Mouse (Mus musculus): ENCODE results near the gene Pip4k2c. TPM values are rescaled to one million over a fixed set of nuclear protein-coding genes. Genes with fewer than 3 reads are reported as not detected.
"Not testable (repeated sequence)": the region's sequence is repeated elsewhere in the genome, so short reads cannot be mapped to it uniquely, and the experiment has no call there.

Pip4k2c gene
- polyA plus RNA-seq, 1 experiment from 2014 or later, result 22.9 TPM

DNA sequence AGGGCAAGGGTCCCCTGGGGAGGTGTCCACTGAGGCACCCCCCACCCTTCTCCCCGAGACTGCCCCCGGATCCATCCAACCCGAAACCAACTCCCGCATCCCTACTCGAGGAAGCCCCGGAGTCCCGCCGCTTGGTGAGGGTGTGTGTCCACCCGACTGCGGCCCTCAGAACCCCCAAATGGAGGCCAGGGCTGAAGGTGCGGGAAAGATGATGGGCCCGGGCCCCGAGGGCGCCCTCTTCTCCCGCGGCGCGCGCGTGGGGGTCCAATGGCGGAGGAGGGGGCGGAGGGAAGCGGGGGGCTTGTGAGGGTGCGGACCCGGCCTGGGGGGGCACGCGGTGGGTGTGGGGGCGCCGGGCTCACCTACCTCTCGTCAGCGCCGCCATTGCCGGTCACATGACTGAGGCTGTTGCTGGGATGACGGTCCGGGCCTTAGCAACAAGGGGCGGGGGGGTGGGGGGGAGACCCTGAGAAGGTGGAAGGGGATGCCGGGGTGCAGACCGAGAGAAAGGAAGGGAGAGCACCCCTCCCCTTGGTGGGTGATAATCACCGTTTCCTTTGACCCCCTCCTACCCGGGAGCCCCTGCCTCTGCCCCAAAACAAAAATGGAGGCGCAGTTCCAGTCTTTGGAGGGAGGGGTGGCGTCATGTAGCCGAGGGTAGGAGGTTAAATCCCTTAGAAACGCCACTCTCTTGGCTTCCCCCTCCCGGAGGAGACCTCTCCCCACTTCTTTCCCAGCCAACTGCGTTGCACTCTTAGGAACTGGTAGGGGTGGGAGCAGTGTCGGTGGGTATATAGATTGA, 15.9 kb downstream of the Pip4k2c start, which contains the start of gene Dtx3:
Gene Dtx3, minus strand, starts transcription at position 401 of the 802 bp plus-strand sequence.
- peak; percentile 43; the same call in 1 of the 2 replicates for ATAC-seq (ENCODE audit: insufficient number of reproducible peaks, insufficient read depth, low FRiP score, low read depth)
- peak within 1 kb of the TSS; percentile 94 for H3K4me3 ChIP-seq (ENCODE audit: low read depth, low read length)
- H3K9me3 ChIP-seq (ENCODE audit: control insufficient read depth, low read depth, low read length), result no peaks in the 10 kb centered on the region
- H3K4me1 ChIP-seq (ENCODE audit: control insufficient read depth, insufficient read depth, low read length), result peaks cover 22% of the 10 kb centered on the region; the same call in 1 of the 2 replicates
- under 1% methylated on average over 44 of the region's 47 CpGs for WGBS
- H3K27ac ChIP-seq (ENCODE audit: low read length), result peak within 1 kb of the TSS; percentile 91
- H3K9ac ChIP-seq (replicated peaks; ENCODE audit: low read depth, low read length), result peak within 1 kb of the TSS; percentile 90
- peak within 1 kb of the TSS; percentile 91 for H3K4me2 ChIP-seq (replicated peaks; ENCODE audit: low read depth, low read length)
- peaks cover 16% of the 10 kb centered on the region for H3K36me3 ChIP-seq (ENCODE audit: control insufficient read depth, insufficient read depth, low read length)
- no peaks in the 10 kb centered on the region for H3K27me3 ChIP-seq (ENCODE audit: control insufficient read depth, insufficient read depth, low read length)

DNA sequence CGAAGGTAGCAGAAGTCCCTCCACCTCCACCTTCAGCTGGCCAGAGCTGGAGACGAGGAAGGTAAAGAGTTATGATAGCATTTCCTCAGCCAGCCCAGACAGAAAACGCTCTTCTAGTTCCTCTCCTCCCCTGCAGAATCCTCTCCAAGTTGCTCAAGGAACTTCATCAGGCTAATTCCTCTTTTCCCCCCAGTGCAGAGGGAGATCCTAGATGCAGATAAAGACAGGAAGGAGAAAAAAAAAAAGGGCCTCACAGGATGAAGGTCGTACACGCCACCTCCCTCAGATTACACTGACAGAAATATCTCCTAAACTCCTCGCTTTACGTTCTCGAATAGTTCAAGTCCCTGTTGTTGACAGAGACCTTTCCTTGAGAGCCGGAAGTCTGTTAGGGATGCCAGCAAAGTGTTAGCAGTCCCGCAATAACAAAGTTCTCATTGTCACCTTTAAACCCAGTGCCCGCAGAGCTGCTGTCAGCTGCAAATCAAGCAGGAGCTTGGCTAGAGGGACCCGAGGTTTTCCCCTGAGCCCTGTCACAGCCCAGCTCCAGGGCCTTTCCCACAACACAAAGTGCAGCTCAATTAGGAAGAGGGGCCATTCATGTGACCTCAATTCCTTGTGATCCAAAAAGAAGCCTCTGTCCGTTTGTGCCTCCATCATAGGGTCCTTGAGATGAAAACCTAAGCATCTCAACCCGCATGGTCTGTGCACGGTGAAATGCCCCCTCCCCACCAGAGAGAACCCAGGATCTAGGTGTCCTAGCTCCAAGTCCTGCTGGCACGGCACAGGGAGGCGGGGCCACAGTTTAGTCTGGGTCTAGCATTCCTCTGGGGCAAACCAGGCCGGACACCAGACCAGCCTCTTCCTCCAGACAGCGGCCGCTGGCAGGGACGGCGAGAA, 16.7 kb downstream of the Pip4k2c start:
- peak; percentile 28; the same call in 1 of the 2 replicates for ATAC-seq (ENCODE audit: insufficient number of reproducible peaks, insufficient read depth, low FRiP score, low read depth)
- Histone ChIP-seq H3K4me2 (replicated peaks; ENCODE audit: low read depth, low read length) (peak overlapping the region; percentile 91), H3K4me1 (ENCODE audit: control insufficient read depth, insufficient read depth, low read length) (peaks cover 24% of the 10 kb centered on the region; the same call in 1 of the 2 replicates), H3K27ac (ENCODE audit: low read length) (peak overlapping the region; percentile 91), H3K9ac (replicated peaks; ENCODE audit: low read depth, low read length) (peak overlapping the region; percentile 90), H3K9me3 (ENCODE audit: control insufficient read depth, low read depth, low read length) (no peaks in the 10 kb centered on the region), H3K27me3 (ENCODE audit: control insufficient read depth, insufficient read depth, low read length) (no peaks in the 10 kb centered on the region), H3K4me3 (ENCODE audit: low read depth, low read length) (peak overlapping the region; percentile 94), H3K36me3 (ENCODE audit: control insufficient read depth, insufficient read depth, low read length) (peaks cover 9% of the 10 kb centered on the region)
- 10% methylated on average over 22 of the region's 22 CpGs for WGBS

DNA sequence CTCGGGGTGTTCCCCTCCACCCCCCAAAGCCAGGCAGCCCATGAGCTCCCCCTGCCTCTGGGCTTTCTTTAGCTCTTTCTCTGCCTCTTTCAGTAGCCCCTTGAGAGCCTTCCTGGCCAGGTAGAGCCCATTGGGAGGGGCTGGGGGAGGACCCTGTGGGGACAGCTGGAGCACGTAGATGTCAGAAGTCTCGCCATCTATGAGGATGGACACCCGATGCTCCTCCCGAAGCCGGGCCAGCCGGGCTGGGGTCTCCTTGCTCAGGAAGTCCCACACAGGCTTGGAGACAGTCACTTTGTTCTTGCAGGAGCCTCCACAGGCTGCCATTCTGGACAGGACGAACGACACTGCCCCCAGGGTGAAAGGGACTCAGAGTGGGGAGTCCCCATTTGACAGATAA, 18.4 kb downstream of the Pip4k2c start:
- H3K27ac ChIP-seq (ENCODE audit: low read length), result no peak overlapping the region
- no peak overlapping the region for H3K9ac ChIP-seq (replicated peaks; ENCODE audit: low read depth, low read length)
- H3K4me1 ChIP-seq (ENCODE audit: control insufficient read depth, insufficient read depth, low read length), result peaks cover 29% of the 10 kb centered on the region; the same call in 1 of the 2 replicates
- WGBS, result 79% methylated on average over 9 of the region's 9 CpGs
- no peak for ATAC-seq (ENCODE audit: insufficient number of reproducible peaks, insufficient read depth, low FRiP score, low read depth)
- H3K4me2 ChIP-seq (replicated peaks; ENCODE audit: low read depth, low read length), result no peak overlapping the region
- H3K4me3 ChIP-seq (ENCODE audit: low read depth, low read length), result no peak overlapping the region
- no peaks in the 10 kb centered on the region for H3K27me3 ChIP-seq (ENCODE audit: control insufficient read depth, insufficient read depth, low read length)
- H3K9me3 ChIP-seq (ENCODE audit: control insufficient read depth, low read depth, low read length), result no peaks in the 10 kb centered on the region
- H3K36me3 ChIP-seq (ENCODE audit: control insufficient read depth, insufficient read depth, low read length), result no peaks in the 10 kb centered on the region; the same call in 1 of the 2 replicates

DNA sequence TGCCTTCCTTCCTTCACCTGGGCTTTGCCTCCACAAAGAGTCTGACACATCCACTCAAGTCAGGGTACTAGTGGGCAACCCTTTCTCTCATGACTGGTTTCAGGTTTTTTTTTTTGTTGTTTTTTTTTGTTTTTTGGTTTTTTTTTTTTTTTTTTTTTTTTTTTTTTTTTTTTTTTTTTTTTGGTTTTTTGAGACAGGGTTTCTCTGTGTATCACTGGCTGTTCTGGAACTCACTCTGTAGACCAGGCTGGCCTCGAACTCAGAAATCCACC, 19.4 kb downstream of the Pip4k2c start:
- H3K27ac ChIP-seq (ENCODE audit: low read length); H3K9me3 ChIP-seq (ENCODE audit: control insufficient read depth, low read depth, low read length); H3K4me2 ChIP-seq (replicated peaks; ENCODE audit: low read depth, low read length); H3K27me3 ChIP-seq (ENCODE audit: control insufficient read depth, insufficient read depth, low read length); ATAC-seq (ENCODE audit: insufficient number of reproducible peaks, insufficient read depth, low FRiP score, low read depth); H3K4me3 ChIP-seq (ENCODE audit: low read depth, low read length); H3K9ac ChIP-seq (replicated peaks; ENCODE audit: low read depth, low read length); H3K36me3 ChIP-seq (ENCODE audit: control insufficient read depth, insufficient read depth, low read length): not testable (repeated sequence)
- peaks cover 32% of the 10 kb centered on the region; the same call in 1 of the 2 replicates for H3K4me1 ChIP-seq (ENCODE audit: control insufficient read depth, insufficient read depth, low read length)
- WGBS, result 74% methylated on average over 1 of the region's 1 CpGs

DNA sequence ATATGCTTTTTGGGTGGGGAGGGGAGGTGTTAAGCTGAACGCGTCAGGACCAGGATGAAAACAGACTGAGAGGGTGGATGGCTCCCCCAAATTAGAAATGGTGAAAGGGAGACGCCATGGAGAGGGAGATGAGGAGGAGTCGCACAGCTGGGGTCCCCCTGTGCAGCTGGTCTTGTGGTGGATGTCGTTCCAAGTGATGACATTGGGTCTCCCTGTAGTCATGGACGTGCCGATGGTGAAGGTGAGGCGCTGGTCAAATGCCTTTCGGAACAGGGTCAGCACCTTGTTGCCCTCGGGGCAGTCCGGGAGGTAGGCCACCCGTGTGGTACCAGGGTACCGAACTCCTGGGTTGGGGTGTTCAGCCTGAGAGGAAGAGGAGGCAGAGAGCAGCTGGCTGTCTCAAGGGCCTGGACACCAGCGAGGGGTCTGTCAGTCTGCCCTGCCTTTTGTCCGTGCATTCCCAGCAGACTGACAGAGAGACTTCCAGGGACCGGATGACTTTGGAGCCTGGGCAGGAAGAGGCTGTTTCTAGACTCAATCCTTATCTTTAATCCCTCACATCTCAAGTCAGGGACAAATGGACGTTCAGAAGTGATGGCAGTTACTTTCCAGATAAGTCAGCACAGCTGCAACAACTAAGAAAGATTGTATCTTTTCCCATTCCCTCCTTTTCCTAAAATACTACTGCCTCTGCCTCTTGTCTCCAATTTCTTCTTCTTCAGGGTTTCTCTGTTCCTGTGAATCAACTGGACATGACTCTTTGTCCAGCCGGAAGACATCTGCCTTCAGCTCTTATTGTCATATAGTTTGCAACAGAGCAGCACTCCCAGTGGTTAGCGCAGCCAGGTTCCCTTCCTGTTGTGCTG, 20.0 kb downstream of the Pip4k2c start:
- H3K36me3 ChIP-seq (ENCODE audit: control insufficient read depth, insufficient read depth, low read length), result no peaks in the 10 kb centered on the region; the same call in 1 of the 2 replicates
- H3K9ac ChIP-seq (replicated peaks; ENCODE audit: low read depth, low read length), result no peak overlapping the region
- no peak overlapping the region; the same call in 1 of the 2 replicates for H3K27ac ChIP-seq (ENCODE audit: low read length)
- H3K9me3 ChIP-seq (ENCODE audit: control insufficient read depth, low read depth, low read length), result no peaks in the 10 kb centered on the region
- WGBS, result 82% methylated on average over 19 of the region's 19 CpGs
- peaks cover 28% of the 10 kb centered on the region; the same call in 1 of the 2 replicates for H3K4me1 ChIP-seq (ENCODE audit: control insufficient read depth, insufficient read depth, low read length)
- ATAC-seq (ENCODE audit: insufficient number of reproducible peaks, insufficient read depth, low FRiP score, low read depth), result no peak
- H3K4me2 ChIP-seq (replicated peaks; ENCODE audit: low read depth, low read length), result no peak overlapping the region
- H3K4me3 ChIP-seq (ENCODE audit: low read depth, low read length), result no peak overlapping the region
- H3K27me3 ChIP-seq (ENCODE audit: control insufficient read depth, insufficient read depth, low read length), result no peaks in the 10 kb centered on the region

- peak overlapping the region; percentile 62 for H3K4me3 ChIP-seq (ENCODE audit: low read depth, low read length)
- peak overlapping the region; percentile 68; the same call in 1 of the 2 replicates for H3K9ac ChIP-seq (replicated peaks; ENCODE audit: low read depth, low read length)
- H3K4me2 ChIP-seq (replicated peaks; ENCODE audit: low read depth, low read length), result peak overlapping the region; percentile 93
- ATAC-seq (ENCODE audit: insufficient number of reproducible peaks, insufficient read depth, low FRiP score, low read depth), result no peak
- no peaks in the 10 kb centered on the region for H3K27me3 ChIP-seq (ENCODE audit: control insufficient read depth, insufficient read depth, low read length)
- H3K9me3 ChIP-seq (ENCODE audit: control insufficient read depth, low read depth, low read length), result no peaks in the 10 kb centered on the region
- no peaks in the 10 kb centered on the region; the same call in 1 of the 2 replicates for H3K36me3 ChIP-seq (ENCODE audit: control insufficient read depth, insufficient read depth, low read length)
- WGBS, result 45% methylated on average over 14 of the region's 14 CpGs
- H3K4me1 ChIP-seq (ENCODE audit: control insufficient read depth, insufficient read depth, low read length), result peaks cover 26% of the 10 kb centered on the region; the same call in 1 of the 2 replicates
- H3K27ac ChIP-seq (ENCODE audit: low read length), result peak overlapping the region; percentile 94
These were observed 20.8 kb downstream of the Pip4k2c start for GRCm38 (mm10) chr10:127190398-127191190.

- H3K27me3 ChIP-seq (ENCODE audit: control insufficient read depth, insufficient read depth, low read length), result no peaks in the 10 kb centered on the region
- peak within 1 kb of the TSS; percentile 94 for H3K27ac ChIP-seq (ENCODE audit: low read length)
- WGBS, result 2% methylated on average over 35 of the region's 35 CpGs
- H3K36me3 ChIP-seq (ENCODE audit: control insufficient read depth, insufficient read depth, low read length), result no peaks in the 10 kb centered on the region; the same call in 1 of the 2 replicates
- peak within 1 kb of the TSS; percentile 93 for H3K4me2 ChIP-seq (replicated peaks; ENCODE audit: low read depth, low read length)
- peak; percentile 42; the same call in 1 of the 2 replicates for ATAC-seq (ENCODE audit: insufficient number of reproducible peaks, insufficient read depth, low FRiP score, low read depth)
- H3K4me1 ChIP-seq (ENCODE audit: control insufficient read depth, insufficient read depth, low read length), result peaks cover 23% of the 10 kb centered on the region; the same call in 1 of the 2 replicates
- peak within 1 kb of the TSS; percentile 62 for H3K4me3 ChIP-seq (ENCODE audit: low read depth, low read length)
- H3K9me3 ChIP-seq (ENCODE audit: control insufficient read depth, low read depth, low read length), result no peaks in the 10 kb centered on the region
- peak within 1 kb of the TSS; percentile 68 for H3K9ac ChIP-seq (replicated peaks; ENCODE audit: low read depth, low read length)
These were observed 21.6 kb downstream of the Pip4k2c start, which contains the start of gene Arhgef25 for GRCm38 (mm10) chr10:127189651-127190381. Arhgef25 (minus strand) TSS chr10:127190083.
